8 mouse cellular contexts compared by ENCODE assay signal in the genomic region with DNA sequence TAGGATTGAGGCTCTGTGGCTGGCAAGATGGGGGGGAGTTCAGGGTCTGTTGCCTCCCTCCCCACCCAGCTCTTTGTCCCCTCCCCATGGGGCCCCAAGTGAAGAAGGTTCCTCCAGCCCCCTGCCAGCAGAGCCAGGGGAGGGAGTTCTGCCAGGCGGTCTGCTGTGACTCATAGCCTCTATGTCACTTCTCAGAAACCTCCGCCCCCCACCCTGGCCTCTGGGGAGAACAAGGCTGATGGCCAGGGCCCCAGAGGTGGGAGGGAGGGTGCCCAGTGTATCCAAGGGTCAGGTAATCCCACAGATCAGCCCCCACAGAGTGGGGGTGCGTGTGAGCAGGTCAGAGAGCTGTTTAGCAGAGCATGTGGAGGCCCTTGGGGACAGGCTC. TPM values are rescaled to one million over a fixed set of nuclear protein-coding genes. Genes with fewer than 3 reads are reported as not detected.
DNase-seq lines count a peak whose midpoint lies in the region; ATAC-seq lines count a peak whose summit lies in the region.

No protein-coding gene starts in this region.

- peak overlapping the region; percentile 100 for H3K27ac ChIP-seq in embryonic facial prominence, embryonic 10.5 days (replicated peaks)
- H3K27ac ChIP-seq in hindbrain, embryonic 12.5 days: peak overlapping the region; percentile 100
- peak overlapping the region; percentile 100 for H3K27ac ChIP-seq in limb, embryonic 15.5 days
- peak overlapping the region; percentile 100 for H3K27ac ChIP-seq in neural tube, embryonic 15.5 days (replicated peaks)

- DNase-seq in cerebellum, adult 11-12 months: peak; percentile 75
- DNase-seq in 3134 (ENCODE audit: extremely low read depth, insufficient read length, low spot score): peak; percentile 76
- DNase-seq in embryonic facial prominence, embryonic 10.5 days (ENCODE audit: low spot score): no peak
- no peak for DNase-seq in left cerebral cortex, postnatal 4 days

- 45% methylated on average over 3 of the region's 3 CpGs for WGBS in embryonic facial prominence, embryonic 10.5 days
- WGBS in hindbrain, embryonic 12.5 days: 38% methylated on average over 3 of the region's 3 CpGs
- 39% methylated on average over 3 of the region's 3 CpGs for WGBS in limb, embryonic 15.5 days
- 37% methylated on average over 3 of the region's 3 CpGs for WGBS in neural tube, embryonic 15.5 days

- peak overlapping the region; percentile 99 for H3K4me3 ChIP-seq in embryonic facial prominence, embryonic 10.5 days
- H3K4me3 ChIP-seq in hindbrain, embryonic 12.5 days: peak overlapping the region; percentile 99
- H3K4me3 ChIP-seq in limb, embryonic 15.5 days: peak overlapping the region; percentile 91
- peak overlapping the region; percentile 93 for H3K4me3 ChIP-seq in neural tube, embryonic 15.5 days (replicated peaks)

- peak overlapping the region; percentile 99 for H3K4me2 ChIP-seq in hindbrain, embryonic 12.5 days (replicated peaks)
- peak overlapping the region; percentile 81 for H3K4me2 ChIP-seq in limb, embryonic 15.5 days
- H3K4me2 ChIP-seq in neural tube, embryonic 15.5 days: peak overlapping the region; percentile 94

- intact Hi-C loops in left cerebral cortex, postnatal 4 days (cut with DNase I): no loop called here

- no peaks in the 10 kb centered on the region for H3K27me3 ChIP-seq in embryonic facial prominence, embryonic 10.5 days (replicated peaks; ENCODE audit: low read depth, poor library complexity, severe bottlenecking)
- H3K27me3 ChIP-seq in hindbrain, embryonic 12.5 days: no peaks in the 10 kb centered on the region
- H3K27me3 ChIP-seq in limb, embryonic 15.5 days: no peaks in the 10 kb centered on the region
- H3K27me3 ChIP-seq in neural tube, embryonic 15.5 days (replicated peaks): no peaks in the 10 kb centered on the region

- no peaks in the 10 kb centered on the region for H3K9me3 ChIP-seq in embryonic facial prominence, embryonic 10.5 days
- H3K9me3 ChIP-seq in hindbrain, embryonic 12.5 days (replicated peaks): no peaks in the 10 kb centered on the region
- H3K9me3 ChIP-seq in limb, embryonic 15.5 days: no peaks in the 10 kb centered on the region
- no peaks in the 10 kb centered on the region for H3K9me3 ChIP-seq in neural tube, embryonic 15.5 days (replicated peaks)

- ATAC-seq in cerebellum, adult (ENCODE audit: insufficient number of reproducible peaks, low FRiP score, low TSS enrichment): no peak
- ATAC-seq in hindbrain, embryonic 12.5 days (ENCODE audit: low FRiP score): no peak
- ATAC-seq in limb, embryonic 15.5 days (ENCODE audit: insufficient number of reproducible peaks, low FRiP score, low TSS enrichment, low read depth): no peak
- ATAC-seq in neural tube, embryonic 15.5 days (ENCODE audit: low FRiP score): no peak

- peaks cover 84% of the 10 kb centered on the region for H3K36me3 ChIP-seq in embryonic facial prominence, embryonic 10.5 days (replicated peaks)
- peaks cover 68% of the 10 kb centered on the region for H3K36me3 ChIP-seq in hindbrain, embryonic 12.5 days
- H3K36me3 ChIP-seq in limb, embryonic 15.5 days: peaks cover 58% of the 10 kb centered on the region
- H3K36me3 ChIP-seq in neural tube, embryonic 15.5 days: peaks cover 53% of the 10 kb centered on the region

- peak overlapping the region; percentile 100 for H3K9ac ChIP-seq in hindbrain, embryonic 12.5 days
- H3K9ac ChIP-seq in limb, embryonic 15.5 days: peak overlapping the region; percentile 81
- peak overlapping the region; percentile 97 for H3K9ac ChIP-seq in neural tube, embryonic 15.5 days (replicated peaks)

- H3K4me1 ChIP-seq in embryonic facial prominence, embryonic 10.5 days: peaks cover 73% of the 10 kb centered on the region
- H3K4me1 ChIP-seq in hindbrain, embryonic 12.5 days: peaks cover 62% of the 10 kb centered on the region
- peaks cover 67% of the 10 kb centered on the region for H3K4me1 ChIP-seq in limb, embryonic 15.5 days
- peaks cover 61% of the 10 kb centered on the region for H3K4me1 ChIP-seq in neural tube, embryonic 15.5 days

RNA-seq across cellular contexts. Expression of a gene that starts 4.8 kb away (rescaled TPM):
- polyA plus RNA-seq in embryonic facial prominence, embryonic 10.5 days (2016; fragmentation: Nextera tagmentation; extraction: Ambion mirVana): 22.2 TPM in 2 replicates
- polyA plus RNA-seq in hindbrain, embryonic 12.5 days (2016; fragmentation: Nextera tagmentation; extraction: Ambion mirVana): 42.1 and 54.5 TPM in 2 replicates
- polyA plus RNA-seq in limb, embryonic 15.5 days (2015; fragmentation: Nextera tagmentation; extraction: Ambion mirVana): 13.4 and 14.0 TPM in 2 replicates
- 19.4 and 20.5 TPM in 2 replicates for polyA plus RNA-seq in neural tube, embryonic 15.5 days (2015; fragmentation: Nextera tagmentation; extraction: Ambion mirVana)
- total RNA-seq in left cerebral cortex, postnatal 4 days (2021): 100 to 1,000 TPM; 158 to 163 TPM

RNA-seq across cellular contexts. Expression of a gene that starts 12.2 kb away (rescaled TPM):
- polyA plus RNA-seq in embryonic facial prominence, embryonic 10.5 days (2016; fragmentation: Nextera tagmentation; extraction: Ambion mirVana): 4.9 and 8.5 TPM in 2 replicates
- 18.4 and 22.3 TPM in 2 replicates for polyA plus RNA-seq in hindbrain, embryonic 12.5 days (2016; fragmentation: Nextera tagmentation; extraction: Ambion mirVana)
- polyA plus RNA-seq in limb, embryonic 15.5 days (2015; fragmentation: Nextera tagmentation; extraction: Ambion mirVana): 5.9 and 6.8 TPM in 2 replicates
- polyA plus RNA-seq in neural tube, embryonic 15.5 days (2015; fragmentation: Nextera tagmentation; extraction: Ambion mirVana): 91.9 and 93.0 TPM in 2 replicates
- 100 to 1,000 TPM; 299 to 316 TPM for total RNA-seq in left cerebral cortex, postnatal 4 days (2021)

RNA-seq across cellular contexts. Expression of a gene that starts 12.9 kb away (rescaled TPM):
- 93.2 and 110 TPM in 2 replicates for polyA plus RNA-seq in embryonic facial prominence, embryonic 10.5 days (2016; fragmentation: Nextera tagmentation; extraction: Ambion mirVana)
- 235 and 271 TPM in 2 replicates for polyA plus RNA-seq in hindbrain, embryonic 12.5 days (2016; fragmentation: Nextera tagmentation; extraction: Ambion mirVana)
- polyA plus RNA-seq in limb, embryonic 15.5 days (2015; fragmentation: Nextera tagmentation; extraction: Ambion mirVana): 102 and 103 TPM in 2 replicates
- 284 and 345 TPM in 2 replicates for polyA plus RNA-seq in neural tube, embryonic 15.5 days (2015; fragmentation: Nextera tagmentation; extraction: Ambion mirVana)
- 100 to 1,000 TPM; 211 to 228 TPM for total RNA-seq in left cerebral cortex, postnatal 4 days (2021)

RNA-seq across cellular contexts. Expression of a gene that starts 14.4 kb away (rescaled TPM):
- 491 and 493 TPM in 2 replicates for polyA plus RNA-seq in embryonic facial prominence, embryonic 10.5 days (2016; fragmentation: Nextera tagmentation; extraction: Ambion mirVana)
- 351 and 385 TPM in 2 replicates for polyA plus RNA-seq in hindbrain, embryonic 12.5 days (2016; fragmentation: Nextera tagmentation; extraction: Ambion mirVana)
- 494 and 537 TPM in 2 replicates for polyA plus RNA-seq in limb, embryonic 15.5 days (2015; fragmentation: Nextera tagmentation; extraction: Ambion mirVana)
- 553 and 558 TPM in 2 replicates for polyA plus RNA-seq in neural tube, embryonic 15.5 days (2015; fragmentation: Nextera tagmentation; extraction: Ambion mirVana)
- 100 to 1,000 TPM; 247 to 270 TPM for total RNA-seq in left cerebral cortex, postnatal 4 days (2021)

RNA-seq across cellular contexts. Expression of a gene that starts 19.9 kb away (rescaled TPM):
- 10.8 and 12.0 TPM in 2 replicates for polyA plus RNA-seq in embryonic facial prominence, embryonic 10.5 days (2016; fragmentation: Nextera tagmentation; extraction: Ambion mirVana)
- polyA plus RNA-seq in hindbrain, embryonic 12.5 days (2016; fragmentation: Nextera tagmentation; extraction: Ambion mirVana): 12.0 and 13.3 TPM in 2 replicates
- 12.8 and 13.3 TPM in 2 replicates for polyA plus RNA-seq in limb, embryonic 15.5 days (2015; fragmentation: Nextera tagmentation; extraction: Ambion mirVana)
- 13.5 and 14.3 TPM in 2 replicates for polyA plus RNA-seq in neural tube, embryonic 15.5 days (2015; fragmentation: Nextera tagmentation; extraction: Ambion mirVana)
- 1 to 10 TPM; 6.0 to 6.1 TPM for total RNA-seq in left cerebral cortex, postnatal 4 days (2021)

Comparison
In these comparisons a context has a peak if more than half of its experiments do, and no peak if none do; other contexts are left out.
1. DNase-seq: peak in cerebellum, adult 11-12 months (single experiment) and 3134 (single experiment); none in embryonic facial prominence, embryonic 10.5 days (single experiment) and left cerebral cortex, postnatal 4 days (single experiment).
2. Peak in every context shown above with its lines, with median percentiles within 50 percentile points of each other: H3K27ac ChIP-seq, H3K4me3 ChIP-seq, H3K4me2 ChIP-seq and H3K9ac ChIP-seq.